Mouse (Mus musculus): ENCODE results near the gene Cnst. TPM values are rescaled to one million over a fixed set of nuclear protein-coding genes. Genes with fewer than 3 reads are reported as not detected.

The Cnst gene
- polyA plus RNA-seq, 1 experiment from 2014 or later = 18.2 TPM

GRCm38 (mm10) chr1:179592143-179592542 lies 46.0 kb downstream of the Cnst start:
- Histone ChIP-seq H3K4me3 (ENCODE audit: low read depth, low read length) (no peak overlapping the region), H3K36me3 (ENCODE audit: insufficient read depth) (0 out of 2 replicates have a peak, but pooled peaks cover 3% of the 10 kb centered on the region), H3K27ac (ENCODE audit: low read depth) (no peak overlapping the region), H3K9me3 (ENCODE audit: low read depth, low read length) (no peaks in the 10 kb centered on the region), H3K27me3 (ENCODE audit: insufficient read depth, low read length) (no peaks in the 10 kb centered on the region), H3K9ac (no peak overlapping the region), H3K4me1 (ENCODE audit: insufficient read depth) (no peaks in the 10 kb centered on the region), H3K4me2 (no peak overlapping the region)
- 79% methylated on average over 2 of the region's 2 CpGs for WGBS
- ATAC-seq (ENCODE audit: insufficient read depth) = no peak
- no peak for DNase-seq
- TF ChIP-seq CTCF (IDR thresholded peaks at IDR 0.05; ENCODE audit: low read depth) = no peak

- no peak overlapping the region for H3K27ac ChIP-seq (ENCODE audit: low read depth)
- H3K4me1 ChIP-seq (ENCODE audit: insufficient read depth) = no peaks in the 10 kb centered on the region
- H3K9ac ChIP-seq = no peak overlapping the region
- ATAC-seq (ENCODE audit: insufficient read depth) (no peak), DNase-seq (peak; percentile 22)
- peak; percentile 38; the same call in 1 of the 2 replicates for TF ChIP-seq CTCF (IDR thresholded peaks at IDR 0.05; ENCODE audit: low read depth)
- H3K36me3 ChIP-seq (ENCODE audit: insufficient read depth) = 0 out of 2 replicates have a peak, but pooled peaks cover 3% of the 10 kb centered on the region
- H3K4me2 ChIP-seq = no peak overlapping the region
- no peaks in the 10 kb centered on the region for H3K9me3 ChIP-seq (ENCODE audit: low read depth, low read length)
- H3K27me3 ChIP-seq (ENCODE audit: insufficient read depth, low read length) = no peaks in the 10 kb centered on the region
- WGBS = 71% methylated on average over 7 of the region's 7 CpGs
- H3K4me3 ChIP-seq (ENCODE audit: low read depth, low read length) = no peak overlapping the region
These were observed 46.8 kb downstream of the Cnst start for GRCm38 (mm10) chr1:179592972-179593371.

GRCm38 (mm10) chr1:179598386-179598785 lies 52.2 kb downstream of the Cnst start:
- WGBS = 83% methylated on average over 6 of the region's 6 CpGs
- no peak for TF ChIP-seq CTCF (IDR thresholded peaks at IDR 0.05; ENCODE audit: low read depth)
- Histone ChIP-seq H3K27ac (ENCODE audit: low read depth) (no peak overlapping the region), H3K27me3 (ENCODE audit: insufficient read depth, low read length) (no peaks in the 10 kb centered on the region), H3K9me3 (ENCODE audit: low read depth, low read length) (no peaks in the 10 kb centered on the region), H3K4me2 (no peak overlapping the region), H3K9ac (no peak overlapping the region), H3K4me1 (ENCODE audit: insufficient read depth) (no peaks in the 10 kb centered on the region), H3K36me3 (ENCODE audit: insufficient read depth) (no peaks in the 10 kb centered on the region), H3K4me3 (ENCODE audit: low read depth, low read length) (no peak overlapping the region)
- DNase-seq (no peak), ATAC-seq (ENCODE audit: insufficient read depth) (no peak)

- no peaks in the 10 kb centered on the region for H3K36me3 ChIP-seq (ENCODE audit: insufficient read depth)
- no peaks in the 10 kb centered on the region for H3K27me3 ChIP-seq (ENCODE audit: insufficient read depth, low read length)
- no peak overlapping the region for H3K9ac ChIP-seq
- H3K4me3 ChIP-seq (ENCODE audit: low read depth, low read length) = no peak overlapping the region
- no peak for ATAC-seq (ENCODE audit: insufficient read depth)
- WGBS = 68% methylated on average over 3 of the region's 3 CpGs
- TF ChIP-seq CTCF (IDR thresholded peaks at IDR 0.05; ENCODE audit: low read depth) = no peak
- no peaks in the 10 kb centered on the region for H3K9me3 ChIP-seq (ENCODE audit: low read depth, low read length)
- no peak overlapping the region for H3K4me2 ChIP-seq
- no peaks in the 10 kb centered on the region for H3K4me1 ChIP-seq (ENCODE audit: insufficient read depth)
- no peak for DNase-seq
- no peak overlapping the region for H3K27ac ChIP-seq (ENCODE audit: low read depth)
These were observed 58.4 kb downstream of the Cnst start for GRCm38 (mm10) chr1:179604526-179604925.

GRCm38 (mm10) chr1:179606004-179606723 lies 60.0 kb downstream of the Cnst start:
- Histone ChIP-seq H3K9ac (no peak overlapping the region), H3K27me3 (ENCODE audit: insufficient read depth, low read length) (no peaks in the 10 kb centered on the region), H3K4me2 (no peak overlapping the region), H3K27ac (ENCODE audit: low read depth) (no peak overlapping the region), H3K9me3 (ENCODE audit: low read depth, low read length) (no peaks in the 10 kb centered on the region), H3K4me3 (ENCODE audit: low read depth, low read length) (no peak overlapping the region), H3K36me3 (ENCODE audit: insufficient read depth) (peaks cover 12% of the 10 kb centered on the region), H3K4me1 (ENCODE audit: insufficient read depth) (no peaks in the 10 kb centered on the region)
- DNase-seq = no peak
- TF ChIP-seq CTCF (IDR thresholded peaks at IDR 0.05; ENCODE audit: low read depth) = no peak
- WGBS = 79% methylated on average over 9 of the region's 9 CpGs
- no peak for ATAC-seq (ENCODE audit: insufficient read depth)

GRCm38 (mm10) chr1:179608521-179608920 lies 62.4 kb downstream of the Cnst start:
- Histone ChIP-seq H3K36me3 (ENCODE audit: insufficient read depth) (peaks cover 12% of the 10 kb centered on the region), H3K4me1 (ENCODE audit: insufficient read depth) (no peaks in the 10 kb centered on the region), H3K4me2 (no peak overlapping the region), H3K9ac (no peak overlapping the region), H3K27ac (ENCODE audit: low read depth) (no peak overlapping the region), H3K9me3 (ENCODE audit: low read depth, low read length) (no peaks in the 10 kb centered on the region), H3K4me3 (ENCODE audit: low read depth, low read length) (no peak overlapping the region), H3K27me3 (ENCODE audit: insufficient read depth, low read length) (no peaks in the 10 kb centered on the region)
- WGBS = 85% methylated on average over 8 of the region's 8 CpGs
- DNase-seq (no peak), ATAC-seq (ENCODE audit: insufficient read depth) (no peak)
- TF ChIP-seq CTCF (IDR thresholded peaks at IDR 0.05; ENCODE audit: low read depth) = no peak

GRCm38 (mm10) chr1:179609724-179610505 lies 63.7 kb downstream of the Cnst start:
- H3K27ac ChIP-seq (ENCODE audit: low read depth) = no peak overlapping the region
- no peaks in the 10 kb centered on the region for H3K27me3 ChIP-seq (ENCODE audit: insufficient read depth, low read length)
- no peak for TF ChIP-seq CTCF (IDR thresholded peaks at IDR 0.05; ENCODE audit: low read depth)
- H3K4me1 ChIP-seq (ENCODE audit: insufficient read depth) = no peaks in the 10 kb centered on the region
- H3K9ac ChIP-seq = no peak overlapping the region
- H3K9me3 ChIP-seq (ENCODE audit: low read depth, low read length) = no peaks in the 10 kb centered on the region
- no peak for DNase-seq
- peaks cover 15% of the 10 kb centered on the region for H3K36me3 ChIP-seq (ENCODE audit: insufficient read depth)
- ATAC-seq (ENCODE audit: insufficient read depth) = no peak
- no peak overlapping the region for H3K4me3 ChIP-seq (ENCODE audit: low read depth, low read length)
- WGBS = 57% methylated on average over 26 of the region's 26 CpGs
- no peak overlapping the region for H3K4me2 ChIP-seq

All from lung, embryonic 14.5 days (tissue).